Mouse (Mus musculus) urinary bladder, postnatal 36 days (tissue): Measurements from ENCODE around the gene Olfr1015.

Experiments
- DNase-seq, 2 experiments: peaks; one replicate each; pipeline ENCODE4 v3.0.0; 2022; ENCODE audit warnings: low spot score in 2 of 2, mixed read lengths in 1 of 2

Gene Olfr1015

DNA sequence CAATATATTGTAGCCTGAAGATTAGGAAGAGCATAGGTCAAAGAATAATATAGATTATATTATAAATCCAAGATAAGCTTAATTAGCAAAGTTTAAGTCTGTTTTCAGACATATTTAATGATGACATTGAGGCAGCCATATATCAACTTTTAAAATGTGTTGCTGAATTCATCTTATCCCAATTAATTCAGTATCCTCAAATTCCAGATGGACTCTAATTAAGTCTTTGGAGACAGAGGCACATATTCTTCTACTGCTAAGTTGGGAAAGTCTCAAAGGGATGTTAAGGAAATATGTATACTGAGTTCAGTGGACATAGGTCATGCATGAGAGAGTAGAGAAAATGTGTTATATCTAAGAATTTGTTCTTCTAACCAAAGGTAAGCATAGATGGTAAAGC, at the start of gene Olfr1015:
Gene Olfr1015 (plus strand): TSS at position 301 of the 400 bp plus-strand sequence.
- DNase-seq, result no peak

DNA sequence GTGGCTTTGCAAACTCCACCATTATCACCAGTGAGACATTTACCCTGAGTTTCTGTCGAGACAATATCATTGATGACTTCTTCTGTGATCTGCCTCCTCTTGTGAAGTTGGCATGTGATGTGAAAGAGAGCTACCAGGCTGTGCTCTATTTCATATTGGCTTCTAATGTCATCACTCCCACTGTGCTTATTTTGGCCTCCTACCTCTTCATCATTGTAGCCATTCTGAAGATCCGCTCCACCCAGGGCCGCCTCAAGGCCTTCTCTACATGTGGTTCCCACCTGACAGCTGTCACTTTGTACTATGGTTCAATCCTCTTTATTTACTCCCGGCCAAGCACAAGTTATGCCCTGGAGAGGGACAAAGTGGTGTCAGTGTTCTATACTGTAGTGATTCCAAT, 28.0 kb upstream of the Olfr1015 start:
- DNase-seq, result no peak

DNA sequence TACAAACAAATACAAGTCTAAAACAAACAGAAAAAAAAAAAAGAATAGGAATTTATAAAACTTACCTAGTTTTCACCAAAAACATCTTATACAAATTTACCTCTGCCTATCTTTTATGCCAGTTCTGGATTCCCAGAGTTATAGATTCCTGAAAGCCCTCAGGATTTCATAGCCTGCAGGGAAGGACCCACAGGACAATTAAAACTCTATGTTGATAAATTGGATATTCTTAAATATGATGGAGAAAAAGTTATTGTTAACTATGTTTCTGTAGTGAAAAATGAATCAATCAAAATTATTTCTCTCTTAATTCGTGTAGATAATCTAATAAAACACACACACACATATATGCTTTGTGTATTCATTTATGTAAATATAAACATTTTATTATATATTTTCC, 19.2 kb upstream of the Olfr1015 start, which contains the start of gene Olfr1012:
Gene Olfr1012 (minus strand): TSS at position 101 of the 400 bp plus-strand sequence.
- no peak for DNase-seq

DNA sequence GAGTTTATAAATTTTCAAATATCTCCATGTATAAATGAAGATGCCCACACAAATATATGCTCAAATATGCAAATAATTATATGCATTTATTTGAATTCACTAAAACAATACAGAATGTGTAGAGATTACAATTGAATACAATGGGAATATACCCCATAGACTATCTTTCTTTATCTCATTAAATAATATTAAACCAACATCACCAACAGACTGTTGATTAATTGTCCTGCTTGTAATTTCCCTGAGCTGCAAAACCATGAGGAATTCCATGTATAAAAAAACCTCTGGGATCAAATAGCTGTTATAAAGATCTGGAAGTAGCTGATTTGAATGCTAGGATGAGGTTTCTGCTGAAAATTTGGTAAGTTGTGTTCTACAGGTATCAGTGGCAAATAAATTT, 15.0 kb upstream of the Olfr1015 start, which contains the start of gene Olfr1013:
Gene Olfr1013 (plus strand): TSS at position 301 of the 400 bp plus-strand sequence.
- no peak for DNase-seq

DNA sequence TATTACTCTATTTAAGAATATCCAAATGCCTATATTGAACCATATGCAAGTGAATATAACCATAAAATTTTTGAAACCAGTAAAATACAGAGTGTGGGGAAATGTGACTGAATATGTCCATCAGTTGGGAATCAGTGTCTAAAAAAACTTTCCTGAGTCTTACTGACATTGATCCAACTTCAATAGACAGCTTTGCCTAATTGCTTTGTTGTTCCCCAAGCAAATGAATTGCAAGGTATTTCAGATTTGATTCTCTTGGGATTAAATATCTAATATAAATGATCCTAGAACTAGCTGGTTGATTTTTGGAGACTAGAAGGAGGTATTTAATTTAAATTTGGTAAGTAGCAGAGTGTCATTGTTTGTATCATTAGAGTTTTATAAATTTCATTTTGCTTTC, 9.4 kb upstream of the Olfr1015 start, which contains the start of gene Olfr1014:
Gene Olfr1014 (plus strand): TSS at position 301 of the 400 bp plus-strand sequence.
- DNase-seq, result no peak

DNA sequence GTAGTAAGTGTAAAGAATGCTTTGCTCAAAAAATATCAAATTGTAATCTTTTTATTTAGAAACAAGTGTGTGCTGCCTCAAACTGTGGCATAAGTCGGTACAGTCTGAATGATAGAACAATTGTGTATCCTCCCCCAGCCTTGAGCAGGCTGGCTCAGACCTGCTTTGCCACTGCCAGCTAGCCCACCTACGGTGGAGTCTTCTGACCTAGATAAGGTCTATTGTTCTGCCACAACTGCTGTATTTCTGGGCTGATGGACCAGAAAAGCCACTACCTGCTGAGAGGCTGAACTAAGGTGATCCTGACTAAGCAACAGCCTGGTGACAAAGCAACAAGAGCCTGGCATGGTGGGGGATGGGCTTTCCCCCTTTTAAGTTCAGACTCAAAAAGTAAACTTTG, 10.5 kb downstream of the Olfr1015 start:
- DNase-seq, result no peak

DNA sequence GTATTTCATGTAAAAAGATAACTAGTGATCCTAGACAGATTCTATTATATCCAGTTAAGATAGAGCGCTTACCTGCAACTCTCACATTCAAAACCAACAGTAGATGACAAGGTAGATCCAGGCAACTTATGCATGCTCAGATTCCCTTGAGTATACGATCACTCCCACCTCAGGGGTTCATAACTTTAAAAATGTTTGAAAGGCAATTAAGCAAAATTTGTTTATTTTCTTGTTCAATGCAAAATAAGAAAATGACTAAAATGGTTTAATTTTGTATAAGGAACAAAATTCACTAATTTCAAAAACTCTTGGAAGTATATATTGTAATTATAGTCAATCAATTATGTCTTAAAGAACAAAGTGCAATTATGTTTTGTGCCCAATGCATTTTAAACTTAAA, 20.6 kb downstream of the Olfr1015 start, which contains the start of gene Olfr1016:
Gene Olfr1016 (minus strand): TSS at position 101 of the 400 bp plus-strand sequence.
- DNase-seq, result no peak

DNA sequence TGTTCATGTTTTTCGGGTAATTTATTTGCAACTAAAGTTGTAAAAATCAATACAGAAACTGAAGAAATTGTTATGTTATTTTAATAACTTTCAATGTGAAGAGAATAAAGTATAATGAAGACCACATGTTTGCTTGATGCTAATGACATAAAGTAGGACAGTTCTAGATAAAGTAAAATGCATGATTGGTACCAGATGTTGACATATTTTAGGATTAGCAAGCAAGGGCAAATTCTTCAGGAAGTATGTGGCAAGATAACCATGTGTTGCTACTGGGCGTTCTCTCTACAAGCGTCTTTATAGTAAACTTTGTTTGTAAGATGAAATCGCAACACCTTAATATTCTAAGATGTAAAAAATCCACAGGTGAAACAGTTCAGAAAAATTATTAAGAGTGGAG, 22.7 kb downstream of the Olfr1015 start:
- DNase-seq, result no peak

DNA sequence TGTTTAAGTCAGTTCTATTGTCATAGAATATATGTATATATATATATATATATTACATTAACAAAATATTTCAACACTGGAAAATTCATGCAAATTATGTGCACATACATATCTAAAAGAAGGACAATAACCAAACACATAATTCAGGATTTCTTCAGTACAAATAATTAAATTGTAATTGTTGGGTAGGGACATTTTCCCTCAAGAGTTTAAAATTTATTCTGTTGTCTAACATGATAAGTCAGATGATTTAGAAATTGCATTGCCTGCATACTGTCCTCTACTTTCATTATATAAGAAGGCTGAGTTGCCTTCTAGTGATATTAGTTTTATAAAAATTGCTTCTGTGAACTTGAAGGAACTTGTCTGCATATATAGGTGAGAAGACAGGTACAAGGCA, 36.4 kb downstream of the Olfr1015 start, which contains the start of gene Olfr1018:
Gene Olfr1018 (plus strand): TSS at position 301 of the 400 bp plus-strand sequence.
- DNase-seq, result no peak
